Mouse (Mus musculus) forebrain, embryonic 16.5 days (tissue): ENCODE results near the gene Nek10. TPM values are rescaled to one million over a fixed set of nuclear protein-coding genes. Genes with fewer than 3 reads are reported as not detected.

Source experiments
- ATAC-seq: fragments of 200-750 bp; cut with Nextera tagmentation; 2 replicates; pipeline ENCODE4 v1.8.0; 2017; ENCODE audit warnings: mild to moderate bottlenecking, moderate library complexity
- H3K27ac ChIP-seq: fragments of 300-500 bp; sonication (generic); 2 replicates; pipeline ENCODE4 v1.5.1; 2014; ENCODE audit warnings: low read length, control low read depth
- H3K27me3 ChIP-seq: fragments of 300-500 bp; sonication (generic); replicated peaks from 2 replicates; pipeline ENCODE4 v1.6.1; 2014; ENCODE audit warnings: low read length; ENCODE audit not compliant: control insufficient read depth, insufficient read depth
- H3K36me3 ChIP-seq: fragments of 300-500 bp; sonication (generic); 2 replicates; pipeline ENCODE4 v1.6.1; 2014; ENCODE audit not compliant: control insufficient read depth, insufficient read depth
- H3K4me1 ChIP-seq: fragments of 300-500 bp; sonication (generic); replicated peaks from 2 replicates; pipeline ENCODE4 v1.6.1; 2014; ENCODE audit warnings: low read length; ENCODE audit not compliant: control insufficient read depth, insufficient read depth
- H3K4me2 ChIP-seq: fragments of 300-500 bp; sonication (generic); 2 replicates; pipeline ENCODE4 v1.6.1; 2014; ENCODE audit warnings: mild to moderate bottlenecking, low read length, control low read depth
- H3K4me3 ChIP-seq: fragments of 300-500 bp; sonication (generic); replicated peaks from 2 replicates; pipeline ENCODE4 v1.5.1; 2014; ENCODE audit warnings: mild to moderate bottlenecking, low read length, control low read depth
- H3K9ac ChIP-seq: fragments of 300-500 bp; sonication (generic); replicated peaks from 2 replicates; pipeline ENCODE4 v1.6.1; 2014; ENCODE audit warnings: low read depth, low read length, control low read depth
- H3K9me3 ChIP-seq: fragments of 300-500 bp; sonication (generic); 2 replicates; pipeline ENCODE4 v1.6.1; 2016; ENCODE audit warnings: low read length; ENCODE audit not compliant: control insufficient read depth
- WGBS: fragments of 180-500 bp; shearing (Covaris S2); extraction: QIAGEN DNeasy Blood & Tissue Kit; methylation state at CpG from one replicate; pipeline ENCODE4 v1.1.7; 2014; 5-methylcytosine and 5-hydroxymethylcytosine counted together
- polyA plus RNA-seq: library from polyadenylated mRNA; unstranded; fragments of >200 nt; fragmentation: Nextera tagmentation; extraction: Ambion mirVana; gene quantifications from 2 replicates; pipeline ENCODE4 v1.2.1, GENCODE M21; 2015

Nek10 gene
- polyA plus RNA-seq, 1 experiment from 2014 or later = 0.11 TPM

DNA sequence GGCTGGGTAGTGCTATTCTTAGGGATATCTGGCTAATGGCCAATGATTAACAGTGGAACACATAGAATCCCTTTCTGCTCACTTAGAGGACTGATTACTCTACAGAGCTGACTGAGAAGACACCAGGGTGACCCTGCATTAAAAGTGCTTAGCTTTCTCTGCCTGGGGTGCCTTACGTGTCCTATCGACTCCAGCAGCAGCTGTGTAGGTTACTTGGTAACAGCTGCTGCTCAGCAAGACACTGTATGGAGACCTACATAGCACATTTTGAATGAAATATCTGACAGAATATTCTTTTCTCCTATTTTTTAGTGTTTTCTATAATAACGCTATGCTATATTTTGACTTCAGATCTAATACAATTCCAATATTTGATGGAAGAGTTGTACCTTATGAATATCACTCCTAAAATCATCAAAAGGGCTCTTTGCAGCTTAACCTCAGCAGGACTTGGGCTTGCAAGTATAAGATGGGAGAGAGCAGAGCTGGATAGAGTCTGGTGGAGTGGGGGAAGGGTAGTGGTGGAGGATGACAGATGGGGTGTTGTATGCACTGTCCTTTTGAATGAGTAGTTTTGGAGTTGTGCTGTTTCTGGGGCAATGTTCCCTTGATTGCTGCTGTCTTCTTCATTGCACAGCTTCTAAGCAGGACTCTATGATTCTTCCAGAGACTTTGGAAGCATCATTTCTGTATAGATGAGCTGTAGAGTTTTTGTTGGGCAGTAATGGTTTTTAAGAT, 93.4 kb downstream of the Nek10 start:
- ATAC-seq = peak; percentile 41; the same call in 1 of the 2 replicates
- WGBS = 79% methylated on average over 3 of the region's 3 CpGs
- Histone ChIP-seq H3K27me3 (no peaks in the 10 kb centered on the region), H3K4me3 (no peak overlapping the region), H3K4me1 (0 out of 2 replicates have a peak, but pooled peaks cover 2% of the 10 kb centered on the region), H3K36me3 (no peaks in the 10 kb centered on the region), H3K9me3 (no peaks in the 10 kb centered on the region), H3K4me2 (no peak overlapping the region), H3K27ac (no peak overlapping the region), H3K9ac (no peak overlapping the region)

DNA sequence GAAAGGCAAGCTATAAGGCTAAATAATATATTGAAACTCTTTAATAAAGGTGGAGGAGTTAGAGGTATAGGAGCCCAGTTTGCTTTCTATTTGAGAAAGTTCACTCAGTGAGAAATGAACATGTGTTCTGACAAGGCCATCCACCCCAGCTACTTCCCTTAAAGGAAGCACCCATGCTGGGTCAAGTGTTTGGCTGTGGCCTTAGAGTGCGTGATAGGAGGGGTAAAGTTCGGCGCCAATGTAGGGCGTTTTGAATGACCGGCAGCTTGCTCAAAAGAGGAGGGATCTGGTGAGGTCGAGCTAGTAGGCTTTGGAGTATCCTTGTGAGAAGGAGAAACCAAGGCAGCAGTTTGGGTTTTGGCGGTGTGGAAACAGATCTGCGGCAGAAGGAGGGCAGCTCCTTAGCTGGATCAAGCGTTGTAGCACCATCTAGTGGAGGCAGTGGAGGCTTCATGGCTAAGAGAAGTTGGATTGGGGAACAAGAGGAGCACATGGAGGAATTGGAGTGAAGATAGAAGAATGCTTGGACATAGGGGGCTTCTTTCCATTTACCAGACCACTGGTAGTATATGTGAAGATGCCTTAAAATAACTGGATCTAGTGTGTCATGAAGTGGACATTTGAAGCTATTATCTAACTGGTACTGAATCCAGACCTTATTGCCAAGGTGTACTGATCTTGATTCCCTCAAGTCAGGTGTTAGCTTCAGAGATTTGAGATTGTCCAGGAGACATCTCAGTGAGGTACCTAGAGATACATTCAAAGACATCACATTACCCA, 101.7 kb downstream of the Nek10 start:
- Histone ChIP-seq H3K4me3 (0 out of 2 replicates have a peak overlapping the region, but pooled peaks have one; percentile 8), H3K27ac (no peak overlapping the region), H3K9ac (no peak overlapping the region), H3K4me1 (0 out of 2 replicates have a peak, but pooled peaks cover 2% of the 10 kb centered on the region), H3K36me3 (no peaks in the 10 kb centered on the region), H3K4me2 (peak overlapping the region; percentile 36), H3K27me3 (no peaks in the 10 kb centered on the region), H3K9me3 (no peaks in the 10 kb centered on the region)
- ATAC-seq = peak; percentile 83
- WGBS = 22% methylated on average over 9 of the region's 9 CpGs

DNA sequence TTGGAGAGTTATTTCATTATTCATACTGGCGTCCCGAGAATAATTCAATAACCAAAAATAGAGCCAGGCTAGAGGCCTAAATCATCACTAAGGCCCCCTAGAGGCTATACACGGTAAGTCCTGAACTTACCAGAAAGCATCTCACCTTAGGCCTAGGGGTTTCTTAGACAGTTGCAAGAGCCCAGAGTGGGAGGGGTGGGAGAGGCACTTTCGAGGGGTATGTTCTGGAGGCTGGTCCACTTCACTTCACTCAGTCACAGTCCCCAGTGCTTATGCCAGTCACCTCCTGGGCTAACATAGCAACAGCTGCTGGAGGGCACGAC, 102.3 kb downstream of the Nek10 start:
- H3K4me1 ChIP-seq = 0 out of 2 replicates have a peak, but pooled peaks cover 2% of the 10 kb centered on the region
- no peak overlapping the region for H3K4me3 ChIP-seq
- WGBS = 79% methylated on average over 5 of the region's 5 CpGs
- no peaks in the 10 kb centered on the region for H3K36me3 ChIP-seq
- H3K9ac ChIP-seq = no peak overlapping the region
- no peaks in the 10 kb centered on the region for H3K9me3 ChIP-seq
- no peak overlapping the region for H3K4me2 ChIP-seq
- no peak for ATAC-seq
- no peak overlapping the region for H3K27ac ChIP-seq
- no peaks in the 10 kb centered on the region for H3K27me3 ChIP-seq

DNA sequence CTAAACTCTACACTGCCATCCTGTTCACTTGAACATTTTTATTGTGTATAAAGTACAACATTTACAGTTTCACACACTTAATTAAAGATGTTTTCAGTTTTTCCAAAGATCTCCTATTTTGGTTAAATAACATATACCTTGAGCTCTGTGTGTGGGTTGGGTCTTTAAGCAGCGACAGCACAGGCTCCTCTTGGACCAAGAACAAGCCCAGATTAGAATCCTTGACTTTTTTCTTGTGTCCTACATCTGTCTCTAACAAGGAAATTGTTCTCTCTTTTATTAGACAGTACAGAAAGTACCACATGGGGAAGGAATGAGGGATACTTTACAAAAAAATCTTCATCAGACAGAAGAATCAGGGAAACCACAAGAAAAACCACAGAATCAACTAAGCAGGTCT, 122.4 kb downstream of the Nek10 start:
- Histone ChIP-seq H3K4me1 (no peaks in the 10 kb centered on the region), H3K36me3 (no peaks in the 10 kb centered on the region), H3K27me3 (no peaks in the 10 kb centered on the region), H3K9ac (no peak overlapping the region), H3K4me2 (no peak overlapping the region), H3K27ac (no peak overlapping the region), H3K9me3 (no peaks in the 10 kb centered on the region), H3K4me3 (no peak overlapping the region)
- WGBS = 85% methylated on average over 1 of the region's 1 CpGs
- ATAC-seq = no peak

DNA sequence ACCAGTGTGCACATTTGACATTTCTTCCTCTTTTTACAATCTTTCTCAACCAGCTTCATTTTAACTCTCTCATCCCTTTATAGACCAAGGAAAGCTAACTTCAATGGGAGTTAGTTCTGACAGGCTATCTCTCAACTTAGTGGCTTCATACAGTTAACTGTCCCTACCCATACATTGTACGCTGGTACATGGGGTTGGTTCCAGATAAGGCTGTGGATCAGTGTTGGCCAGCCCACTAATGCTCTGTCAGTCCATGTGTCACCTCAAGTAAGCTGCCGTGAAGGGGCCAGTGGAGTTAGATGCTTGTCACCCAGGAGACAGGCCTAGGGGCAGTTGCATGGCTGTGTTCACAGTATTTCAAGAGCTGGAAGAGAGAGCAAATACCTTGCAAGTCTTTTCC, 124.3 kb downstream of the Nek10 start:
- H3K4me3 ChIP-seq = no peak overlapping the region
- H3K36me3 ChIP-seq = no peaks in the 10 kb centered on the region
- no peak overlapping the region for H3K27ac ChIP-seq
- ATAC-seq = no peak
- H3K27me3 ChIP-seq = no peaks in the 10 kb centered on the region
- 89% methylated on average over 2 of the region's 2 CpGs for WGBS
- H3K9me3 ChIP-seq = no peaks in the 10 kb centered on the region
- no peak overlapping the region for H3K9ac ChIP-seq
- H3K4me2 ChIP-seq = no peak overlapping the region
- no peaks in the 10 kb centered on the region for H3K4me1 ChIP-seq

DNA sequence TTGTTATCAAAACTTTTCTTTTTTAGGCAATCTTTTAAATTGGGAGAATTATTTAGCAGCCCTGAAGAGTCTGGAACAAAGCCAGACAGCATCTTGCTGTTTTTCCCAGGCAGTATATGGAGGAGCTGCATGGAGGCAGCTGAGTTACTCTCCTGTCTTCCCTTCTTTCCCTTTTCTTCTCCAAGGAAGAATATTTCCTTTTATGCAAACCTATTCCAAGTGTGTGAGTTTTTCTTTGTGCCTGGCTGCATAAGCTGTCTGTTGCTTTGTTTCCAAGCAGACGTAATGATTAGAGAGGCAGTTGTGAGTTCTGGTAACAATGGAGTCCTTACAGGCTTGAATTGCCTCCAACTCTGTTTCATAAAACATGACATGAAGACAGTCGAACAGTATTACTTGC, 131.8 kb downstream of the Nek10 start:
- Histone ChIP-seq H3K9ac (no peak overlapping the region), H3K9me3 (no peaks in the 10 kb centered on the region), H3K27me3 (no peaks in the 10 kb centered on the region), H3K4me3 (no peak overlapping the region), H3K27ac (peak overlapping the region; percentile 37), H3K4me1 (peaks cover 6% of the 10 kb centered on the region; the same call in 1 of the 2 replicates), H3K4me2 (no peak overlapping the region), H3K36me3 (no peaks in the 10 kb centered on the region)
- ATAC-seq = peak; percentile 85
- WGBS = 13% methylated on average over 2 of the region's 2 CpGs

DNA sequence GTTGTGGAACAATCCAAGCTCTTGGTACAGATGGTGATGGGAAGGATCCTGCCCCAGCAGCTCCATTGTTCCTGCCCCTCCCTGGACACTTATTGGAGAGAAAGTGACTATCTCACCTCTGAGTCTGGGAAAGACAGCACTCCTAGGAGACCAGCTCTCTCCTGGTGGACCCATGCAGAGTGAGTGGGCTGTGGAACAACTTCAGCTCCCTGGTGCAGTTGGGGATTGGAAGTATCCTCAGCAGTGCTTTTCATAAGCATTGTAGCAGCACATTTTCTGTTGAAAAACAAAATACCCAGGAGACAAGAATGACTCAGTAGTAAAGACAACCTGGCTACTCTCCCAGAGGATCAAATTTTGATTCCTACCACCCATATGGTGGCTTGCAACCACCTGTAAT, 142.7 kb downstream of the Nek10 start:
- H3K9ac ChIP-seq = no peak overlapping the region
- ATAC-seq = no peak
- no peaks in the 10 kb centered on the region for H3K9me3 ChIP-seq
- H3K4me2 ChIP-seq = no peak overlapping the region
- no peaks in the 10 kb centered on the region for H3K36me3 ChIP-seq
- H3K27ac ChIP-seq = no peak overlapping the region
- H3K27me3 ChIP-seq = no peaks in the 10 kb centered on the region
- H3K4me3 ChIP-seq = no peak overlapping the region
- peaks cover 4% of the 10 kb centered on the region; the same call in 1 of the 2 replicates for H3K4me1 ChIP-seq

DNA sequence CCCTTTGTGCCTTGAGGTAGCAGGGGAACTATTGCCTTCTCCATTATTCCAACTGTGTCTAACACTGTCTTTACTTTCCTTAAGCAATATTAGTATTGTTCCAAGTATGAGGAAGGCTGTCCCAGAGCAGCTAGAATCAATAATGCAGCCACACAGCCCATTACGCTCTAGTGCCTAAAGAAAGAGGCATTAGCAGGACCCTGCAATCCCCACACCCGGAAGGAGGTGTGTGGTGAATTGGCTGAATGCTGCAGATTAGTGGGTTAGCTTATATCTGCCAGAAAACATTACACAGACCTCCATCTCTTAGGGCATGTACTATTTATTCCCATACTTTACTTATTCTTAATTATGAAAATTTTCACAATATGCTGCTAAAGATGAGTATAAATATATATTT, 145.8 kb downstream of the Nek10 start:
- no peak overlapping the region for H3K9ac ChIP-seq
- no peak overlapping the region for H3K27ac ChIP-seq
- H3K27me3 ChIP-seq = no peaks in the 10 kb centered on the region
- H3K4me2 ChIP-seq = no peak overlapping the region
- WGBS = 10% methylated on average over 2 of the region's 2 CpGs
- H3K4me3 ChIP-seq = no peak overlapping the region
- no peaks in the 10 kb centered on the region for H3K9me3 ChIP-seq
- no peaks in the 10 kb centered on the region for H3K36me3 ChIP-seq
- peak; percentile 54; the same call in 1 of the 2 replicates for ATAC-seq
- peaks cover 4% of the 10 kb centered on the region; the same call in 1 of the 2 replicates for H3K4me1 ChIP-seq

DNA sequence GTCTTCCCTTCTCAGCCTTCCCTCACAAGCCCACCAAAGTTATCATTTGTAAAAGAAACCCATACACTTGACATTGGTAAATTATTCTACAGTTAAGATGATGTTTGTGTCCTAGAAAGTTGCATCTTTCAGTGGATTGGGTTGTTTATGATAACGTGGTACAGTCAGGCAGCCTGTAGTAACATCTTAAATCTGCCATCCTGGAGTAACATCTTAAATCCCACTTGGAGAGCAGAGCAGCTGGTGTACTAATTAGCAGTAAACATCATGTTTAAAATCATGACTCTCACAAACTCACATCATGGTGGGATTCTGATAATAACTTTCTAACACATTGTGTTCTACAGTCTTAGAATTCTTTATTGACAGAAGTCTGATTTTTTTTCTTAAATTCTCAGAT, 148.6 kb downstream of the Nek10 start:
- 50% methylated on average over 1 of the region's 1 CpGs for WGBS
- H3K4me1 ChIP-seq = peaks cover 4% of the 10 kb centered on the region; the same call in 1 of the 2 replicates
- no peak overlapping the region for H3K9ac ChIP-seq
- H3K27me3 ChIP-seq = no peaks in the 10 kb centered on the region
- no peak overlapping the region for H3K4me3 ChIP-seq
- ATAC-seq = peak; percentile 55
- H3K27ac ChIP-seq = no peak overlapping the region
- H3K9me3 ChIP-seq = no peaks in the 10 kb centered on the region
- no peaks in the 10 kb centered on the region for H3K36me3 ChIP-seq
- H3K4me2 ChIP-seq = no peak overlapping the region
